ENCODE assay signal across 21 mouse cellular contexts in the genomic region with DNA sequence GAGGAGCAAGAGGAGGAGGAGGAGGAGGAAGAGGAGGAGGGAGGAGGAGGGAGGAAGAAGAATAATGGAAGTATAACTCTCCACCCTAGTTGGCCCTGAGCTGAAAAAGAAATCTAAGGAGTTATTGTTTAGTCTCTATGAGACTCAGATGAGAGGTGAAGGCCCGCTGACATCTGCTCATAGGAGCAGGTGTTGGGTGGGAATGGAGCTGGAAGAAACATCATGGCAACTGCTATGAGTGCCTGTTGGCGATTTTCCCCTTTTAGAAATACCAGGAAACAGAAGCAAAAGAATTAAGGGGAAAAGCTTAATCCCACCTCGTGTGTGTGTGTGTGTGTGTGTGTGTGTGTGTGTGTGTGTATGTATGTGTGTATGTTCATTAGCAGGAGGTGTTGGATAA.
"Had no signal": no experiment of that assay in that cellular context is flagged by ENCODE, and none has a peak within 500 bp of the region (broad histone marks: within the 10 kb centered on the region; RNA-seq: fewer than 3 reads in every experiment).

No protein-coding gene starts in this region.

- DNase-seq: gastrocnemius, adult 2 months; gastrocnemius, postnatal 10 days; gastrocnemius, postnatal 25 days; heart, postnatal 10 days; heart, postnatal 4 days; kidney, adult 18-20 months; kidney, adult 8-10 months; kidney, postnatal 10 days; kidney, postnatal 25 days; kidney, postnatal 4 days; liver; liver, embryonic 13.5 days had no signal

- H3K36me3 ChIP-seq: heart, embryonic 10.5 days; heart, embryonic 12.5 days; hindbrain, embryonic 10.5 days; hindbrain, embryonic 12.5 days; intestine, embryonic 15.5 days; limb, embryonic 13.5 days; liver, embryonic 13.5 days had no signal

- H3K4me3 ChIP-seq: gastrocnemius, adult 2 months; heart, embryonic 10.5 days; heart, embryonic 12.5 days; hindbrain, embryonic 10.5 days; hindbrain, embryonic 12.5 days; intestine, embryonic 15.5 days; layer of hippocampus, adult 2 months; left cerebral cortex, adult 2 months; limb, embryonic 13.5 days; liver, embryonic 13.5 days had no signal

- H3K9ac ChIP-seq: heart, embryonic 12.5 days; hindbrain, embryonic 12.5 days; hindbrain, embryonic 14.5 days; intestine, embryonic 15.5 days; limb, embryonic 13.5 days; liver, embryonic 13.5 days had no signal

- H3K27me3 ChIP-seq: heart, embryonic 12.5 days; hindbrain, embryonic 12.5 days; intestine, embryonic 15.5 days; limb, embryonic 13.5 days; liver, embryonic 13.5 days had no signal

- H3K27ac ChIP-seq: gastrocnemius, adult 2 months; heart, embryonic 10.5 days; hindbrain, embryonic 10.5 days; hindbrain, embryonic 12.5 days; hindbrain, embryonic 14.5 days; intestine, embryonic 15.5 days; layer of hippocampus, adult 2 months; left cerebral cortex, adult 2 months; limb, embryonic 13.5 days; liver, embryonic 13.5 days had no signal
